Mouse (Mus musculus) lung, postnatal 0 days (tissue): ENCODE results near the gene Apobec4.
A peak's percentile ranks its signal among the peaks of the same experiment; 100 is the strongest.

Experiments
- CTCF ChIP-seq: IDR thresholded peaks from 2 replicates; pipeline ENCODE4 v1.5.1; 2016; ENCODE audit warnings: antibody characterized with exemption, mild to moderate bottlenecking
- EP300 ChIP-seq: IDR thresholded peaks from 2 replicates; pipeline ENCODE4 v1.6.1; 2016; ENCODE audit warnings: antibody characterized with exemption, mild to moderate bottlenecking, control low read depth

- TF ChIP-seq CTCF (no peak), EP300 (peak; percentile 80)
These were observed 47.8 kb downstream of the Apobec4 start for GRCm38 (mm10) chr1:152798125-152798524.
